Mouse (Mus musculus): ENCODE measurements around the gene Synpo2. TPM values are rescaled to one million over a fixed set of nuclear protein-coding genes. Genes with fewer than 3 reads are reported as not detected.
A peak's percentile ranks its signal among the peaks of the same experiment; 100 is the strongest.

Gene Synpo2
- polyA plus RNA-seq, 1 experiment, result 7.2 TPM

DNA sequence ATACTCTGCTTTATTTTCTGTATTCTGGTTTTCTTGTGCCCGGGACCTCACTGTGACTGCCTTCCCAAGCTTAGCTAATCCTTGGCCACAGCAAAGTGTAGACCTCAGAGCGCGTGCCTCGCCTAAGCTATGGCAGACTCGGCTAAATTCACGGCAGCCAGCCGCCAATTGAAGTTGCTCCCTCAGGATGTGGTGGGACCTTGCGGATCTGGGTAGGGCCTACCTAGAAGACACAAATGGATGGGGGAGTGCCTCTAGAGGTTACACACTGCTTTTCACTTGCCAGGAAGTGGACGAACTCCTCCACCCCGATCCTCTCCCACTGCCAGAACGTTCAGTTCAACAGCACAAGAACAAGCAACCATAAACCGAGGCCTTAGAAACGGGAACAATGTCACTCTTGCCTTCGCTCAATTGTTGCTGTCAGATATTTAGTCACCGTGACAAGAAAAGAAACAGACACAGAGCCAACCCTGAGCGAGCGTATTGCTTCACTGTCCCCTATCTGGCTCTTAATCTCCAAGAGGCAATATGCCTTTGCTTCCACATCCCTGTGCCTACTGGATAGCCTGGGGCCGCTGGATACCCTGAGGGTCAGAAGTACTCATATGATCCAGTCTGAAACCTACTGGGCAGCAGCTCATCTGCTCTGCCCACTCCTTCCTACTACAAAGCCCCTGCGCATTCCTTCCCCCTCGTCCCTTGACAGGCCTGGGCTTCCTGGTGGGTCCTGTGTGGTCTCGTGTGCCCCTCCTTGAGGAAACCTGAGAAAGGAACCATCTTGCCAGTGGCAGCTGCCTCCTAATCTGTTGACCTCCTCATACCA is 62.2 kb downstream of the Synpo2 start:
- TF ChIP-seq MYOD1 (IDR thresholded peaks at IDR 0.05; ENCODE audit: control insufficient read depth, insufficient read length, low read depth), result no peak
- no peak for TF ChIP-seq USF1 (IDR thresholded peaks at IDR 0.05; ENCODE audit: low read depth)
- TF ChIP-seq MAX (IDR thresholded peaks at IDR 0.05), result no peak
- TF ChIP-seq MYOG (IDR thresholded peaks at IDR 0.05; ENCODE audit: control insufficient read depth, extremely low read depth, insufficient read length), result no peak
- Histone ChIP-seq H3K36me3 (ENCODE audit: control insufficient read depth, insufficient read depth) (no peaks in the 10 kb centered on the region), H3K79me2 (ENCODE audit: control insufficient read depth, insufficient read depth) (no peaks in the 10 kb centered on the region), H3ac (ENCODE audit: control insufficient read depth, insufficient read length, low read depth) (no peak overlapping the region), H3K79me3 (ENCODE audit: low read depth) (no peaks in the 10 kb centered on the region), H3K27me3 (ENCODE audit: control insufficient read depth, insufficient read depth, insufficient read length) (no peaks in the 10 kb centered on the region), H3K4me3 (ENCODE audit: insufficient read depth, poor library complexity, severe bottlenecking) (no peak overlapping the region)

DNA sequence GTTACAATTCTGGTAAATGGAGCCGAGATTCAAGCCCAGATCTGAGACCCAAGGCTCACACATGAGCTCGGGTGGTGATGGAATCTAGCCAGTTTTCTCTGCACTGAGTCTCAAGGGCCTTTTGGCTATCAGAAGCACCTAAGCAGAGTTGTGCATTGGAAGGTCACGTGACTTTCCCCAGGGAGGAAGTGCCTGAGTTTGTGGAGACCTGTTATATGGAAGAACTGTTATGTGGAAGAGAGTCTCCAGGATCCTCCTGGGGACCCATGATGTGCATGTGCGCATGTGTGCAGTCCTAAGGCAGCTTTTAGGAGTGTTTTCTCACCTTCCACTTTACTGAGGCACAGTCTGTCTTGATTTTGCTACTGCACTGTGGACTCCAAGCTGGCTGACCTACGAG is 63.8 kb downstream of the Synpo2 start:
- H3K4me3 ChIP-seq (ENCODE audit: insufficient read depth, poor library complexity, severe bottlenecking), result no peak overlapping the region

DNA sequence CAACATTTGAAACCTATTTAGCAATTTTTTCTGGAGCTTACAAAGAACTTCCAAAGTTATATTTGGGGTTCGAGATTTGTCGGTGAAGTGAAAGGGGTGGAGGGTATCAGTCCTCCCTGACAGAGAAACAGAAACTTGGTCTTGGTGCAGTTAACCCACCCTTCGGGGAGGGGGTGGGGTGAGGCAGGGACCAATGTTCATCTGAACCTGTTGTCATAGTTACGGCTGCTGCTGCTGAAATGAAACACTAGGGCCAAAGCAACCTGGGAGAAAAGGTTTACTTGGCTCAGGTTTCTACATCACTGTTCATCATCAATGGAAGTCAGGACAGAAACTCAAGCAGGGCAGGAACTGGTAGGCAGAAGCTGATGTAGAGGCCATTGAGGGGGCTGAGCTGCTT is 66.6 kb downstream of the Synpo2 start:
- no peaks in the 10 kb centered on the region for H3K27me3 ChIP-seq (ENCODE audit: control insufficient read depth, insufficient read depth, insufficient read length)
- TF ChIP-seq FOSL1 (IDR thresholded peaks at IDR 0.05; ENCODE audit: insufficient read depth, low read length, poor library complexity, severe bottlenecking), result no peak
- no peak for TF ChIP-seq CTCF (IDR thresholded peaks at IDR 0.05; ENCODE audit: control insufficient read depth, insufficient read depth, insufficient read length)
- TF ChIP-seq MAX (IDR thresholded peaks at IDR 0.05), result no peak

More for the DNA sequence above, 63.8 kb downstream of the Synpo2 start:
- Histone ChIP-seq H3K79me2 (ENCODE audit: control insufficient read depth, insufficient read depth) (no peaks in the 10 kb centered on the region), H3K79me3 (ENCODE audit: low read depth) (no peaks in the 10 kb centered on the region), H3K27me3 (ENCODE audit: control insufficient read depth, insufficient read depth, insufficient read length) (no peaks in the 10 kb centered on the region), H3ac (ENCODE audit: control insufficient read depth, insufficient read length, low read depth) (no peak overlapping the region), H3K36me3 (ENCODE audit: control insufficient read depth, insufficient read depth) (no peaks in the 10 kb centered on the region)
- TF ChIP-seq USF1 (IDR thresholded peaks at IDR 0.05; ENCODE audit: low read depth) (peak; percentile 35), MYOG (IDR thresholded peaks at IDR 0.05; ENCODE audit: control insufficient read depth, extremely low read depth, insufficient read length) (no peak)

DNA sequence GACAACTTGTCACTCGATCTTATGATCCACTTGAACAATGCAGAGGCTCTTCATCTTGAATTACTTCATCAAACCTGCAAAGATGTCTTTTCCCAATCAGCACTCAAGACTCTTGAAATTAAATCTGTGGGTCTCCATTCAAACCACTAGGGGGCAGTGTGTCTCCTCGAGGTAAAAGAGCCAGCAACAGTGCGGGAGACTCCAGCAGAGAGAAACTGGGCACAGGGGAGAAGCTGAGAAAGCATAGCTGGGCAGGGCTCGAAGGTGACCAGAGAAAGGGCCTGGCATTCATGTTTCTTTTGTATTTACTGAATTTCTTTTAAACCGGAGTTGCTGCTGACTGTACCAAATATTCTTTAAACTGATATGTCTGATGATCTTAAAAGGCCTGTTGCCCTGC is 67.1 kb downstream of the Synpo2 start:
- H3K36me3 ChIP-seq (ENCODE audit: control insufficient read depth, insufficient read depth), result no peaks in the 10 kb centered on the region
- no peak overlapping the region for H3ac ChIP-seq (ENCODE audit: control insufficient read depth, insufficient read length, low read depth)
- H3K79me3 ChIP-seq (ENCODE audit: low read depth), result no peaks in the 10 kb centered on the region
- H3K27me3 ChIP-seq (ENCODE audit: control insufficient read depth, insufficient read depth, insufficient read length), result no peaks in the 10 kb centered on the region
- TF ChIP-seq CTCF (IDR thresholded peaks at IDR 0.05; ENCODE audit: control insufficient read depth, insufficient read depth, insufficient read length) (no peak), MYOG (IDR thresholded peaks at IDR 0.05; ENCODE audit: control insufficient read depth, extremely low read depth, insufficient read length) (no peak), MAX (IDR thresholded peaks at IDR 0.05) (no peak), FOSL1 (IDR thresholded peaks at IDR 0.05; ENCODE audit: insufficient read depth, low read length, poor library complexity, severe bottlenecking) (no peak), CEBPB (IDR thresholded peaks at IDR 0.05; ENCODE audit: low read depth) (no peak), MYOD1 (IDR thresholded peaks at IDR 0.05; ENCODE audit: control insufficient read depth, insufficient read length, low read depth) (no peak), USF1 (IDR thresholded peaks at IDR 0.05; ENCODE audit: low read depth) (no peak)
- H3K4me3 ChIP-seq (ENCODE audit: insufficient read depth, poor library complexity, severe bottlenecking), result no peak overlapping the region
- H3K79me2 ChIP-seq (ENCODE audit: control insufficient read depth, insufficient read depth), result no peaks in the 10 kb centered on the region

More for the DNA sequence above, 66.6 kb downstream of the Synpo2 start:
- Histone ChIP-seq H3K36me3 (ENCODE audit: control insufficient read depth, insufficient read depth) (no peaks in the 10 kb centered on the region), H3K4me3 (ENCODE audit: insufficient read depth, poor library complexity, severe bottlenecking) (no peak overlapping the region), H3ac (ENCODE audit: control insufficient read depth, insufficient read length, low read depth) (no peak overlapping the region), H3K79me2 (ENCODE audit: control insufficient read depth, insufficient read depth) (no peaks in the 10 kb centered on the region), H3K79me3 (ENCODE audit: low read depth) (no peaks in the 10 kb centered on the region)

DNA sequence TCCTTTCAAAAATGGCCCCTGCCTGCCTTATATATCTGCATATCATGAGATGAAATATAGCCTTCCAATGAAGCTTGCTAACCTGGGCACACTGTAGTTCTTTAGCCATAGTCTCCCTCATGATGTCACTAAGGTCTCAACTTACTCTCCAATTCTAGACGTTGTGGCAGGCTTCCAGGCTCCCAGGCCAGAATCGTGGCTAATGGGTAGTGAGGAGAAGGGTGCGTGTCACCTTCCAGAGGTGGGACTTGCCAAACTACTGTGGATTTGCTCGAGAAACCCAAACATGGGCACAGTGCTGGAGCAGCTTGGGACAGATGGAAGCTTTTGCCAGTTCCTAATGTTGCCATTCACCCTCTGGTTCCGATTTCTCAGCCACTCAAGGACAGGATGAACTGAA is 69.5 kb downstream of the Synpo2 start:
- H3K36me3 ChIP-seq (ENCODE audit: control insufficient read depth, insufficient read depth), result no peaks in the 10 kb centered on the region
- H3K27me3 ChIP-seq (ENCODE audit: control insufficient read depth, insufficient read depth, insufficient read length), result no peaks in the 10 kb centered on the region
- H3K79me2 ChIP-seq (ENCODE audit: control insufficient read depth, insufficient read depth), result no peaks in the 10 kb centered on the region
- no peak overlapping the region for H3K4me3 ChIP-seq (ENCODE audit: insufficient read depth, poor library complexity, severe bottlenecking)
- no peak overlapping the region for H3ac ChIP-seq (ENCODE audit: control insufficient read depth, insufficient read length, low read depth)
- no peak for TF ChIP-seq MYOD1 (IDR thresholded peaks at IDR 0.05; ENCODE audit: control insufficient read depth, insufficient read length, low read depth)
- no peak for TF ChIP-seq CEBPB (IDR thresholded peaks at IDR 0.05; ENCODE audit: low read depth)
- no peak for TF ChIP-seq FOSL1 (IDR thresholded peaks at IDR 0.05; ENCODE audit: insufficient read depth, low read length, poor library complexity, severe bottlenecking)
- no peaks in the 10 kb centered on the region for H3K79me3 ChIP-seq (ENCODE audit: low read depth)

DNA sequence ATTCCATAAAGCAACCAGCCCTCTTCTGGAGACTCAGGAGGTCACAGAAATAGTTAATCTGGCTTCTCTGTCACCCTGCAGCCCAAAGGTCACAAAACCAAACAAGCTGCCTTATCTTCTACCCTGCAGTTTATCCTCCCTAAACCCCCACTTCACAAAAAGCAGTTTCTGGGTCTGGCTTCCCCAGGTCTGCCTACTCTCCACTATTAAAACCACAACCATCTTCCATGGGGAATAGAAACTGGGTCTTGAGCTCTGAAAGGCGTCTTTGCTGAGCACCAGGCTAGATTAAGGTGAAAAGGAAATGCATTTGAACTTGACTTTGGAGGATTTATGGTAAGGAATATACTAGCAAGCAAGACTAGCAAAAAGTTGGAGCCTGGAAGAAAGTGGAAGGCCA is 71.8 kb downstream of the Synpo2 start:
- no peak overlapping the region for H3ac ChIP-seq (ENCODE audit: control insufficient read depth, insufficient read length, low read depth)
- no peaks in the 10 kb centered on the region for H3K79me3 ChIP-seq (ENCODE audit: low read depth)
- H3K4me3 ChIP-seq (ENCODE audit: insufficient read depth, poor library complexity, severe bottlenecking), result no peak overlapping the region
- H3K27me3 ChIP-seq (ENCODE audit: control insufficient read depth, insufficient read depth, insufficient read length), result no peaks in the 10 kb centered on the region
- no peaks in the 10 kb centered on the region for H3K79me2 ChIP-seq (ENCODE audit: control insufficient read depth, insufficient read depth)
- TF ChIP-seq MYOG (IDR thresholded peaks at IDR 0.05; ENCODE audit: control insufficient read depth, extremely low read depth, insufficient read length) (no peak), MAX (IDR thresholded peaks at IDR 0.05) (no peak), CEBPB (IDR thresholded peaks at IDR 0.05; ENCODE audit: low read depth) (no peak), FOSL1 (IDR thresholded peaks at IDR 0.05; ENCODE audit: insufficient read depth, low read length, poor library complexity, severe bottlenecking) (no peak), MYOD1 (IDR thresholded peaks at IDR 0.05; ENCODE audit: control insufficient read depth, insufficient read length, low read depth) (no peak), USF1 (IDR thresholded peaks at IDR 0.05; ENCODE audit: low read depth) (no peak)
- no peaks in the 10 kb centered on the region for H3K36me3 ChIP-seq (ENCODE audit: control insufficient read depth, insufficient read depth)

All from C2C12 (cell line).